Mouse (Mus musculus) spleen, adult 2 months (tissue): ENCODE data around the gene Grasp.

Experiments
- CTCF ChIP-seq: fragments of 200-500 bp; IDR thresholded peaks from 2 replicates; pipeline ENCODE4 v1.5.1; 2011; ENCODE audit warnings: mild to moderate bottlenecking, inconsistent platforms; ENCODE audit not compliant: insufficient read depth, insufficient read length, insufficient replicate concordance; ENCODE audit errors: extremely low read depth
- POLR2A ChIP-seq: fragments of 200-500 bp; IDR thresholded peaks from 2 replicates; pipeline ENCODE4 v1.6.1; 2011; ENCODE audit warnings: low read depth, low read length, inconsistent platforms

DNA sequence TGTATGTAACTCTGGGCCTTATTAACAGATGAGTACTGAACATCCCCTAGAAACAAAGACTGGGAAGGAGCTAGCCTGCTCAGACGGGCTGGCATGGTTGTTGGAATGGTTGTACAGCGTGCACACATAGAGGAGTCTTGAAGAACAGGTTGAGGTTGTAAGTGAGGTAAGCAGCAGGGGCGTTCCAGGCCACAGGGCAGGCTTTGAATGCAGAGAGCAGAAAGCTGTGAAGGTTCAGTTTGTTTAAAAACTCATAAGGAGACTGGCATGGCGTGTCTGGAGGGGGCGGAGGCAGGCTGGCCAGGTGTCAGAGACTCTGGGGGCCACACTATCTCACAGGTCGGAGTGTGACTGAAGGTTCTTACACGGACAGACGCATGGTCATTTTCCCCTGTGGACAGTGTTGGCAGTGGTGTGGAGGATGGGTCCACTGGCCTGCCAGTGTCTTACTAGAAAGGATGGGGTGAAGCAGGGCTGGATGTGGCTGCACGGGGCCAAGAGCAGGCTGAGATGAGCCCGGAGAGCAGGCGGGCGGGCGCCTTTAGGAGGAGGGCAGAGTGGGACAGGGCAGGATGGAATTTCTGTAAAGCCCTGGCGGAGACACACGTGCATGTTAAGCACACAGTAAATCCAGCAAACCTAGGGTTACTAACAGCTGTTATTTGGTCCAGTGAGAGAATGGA, 26.4 kb upstream of the Grasp start:
- TF ChIP-seq POLR2A (no peak), CTCF (no peak)
